Mouse (Mus musculus): Measurements from ENCODE around the gene Prkn.

- no peak for TF ChIP-seq CTCF (IDR thresholded peaks at IDR 0.05; ENCODE audit: low read depth, low read length)
- no peak for TF ChIP-seq POLR2A (IDR thresholded peaks at IDR 0.05; ENCODE audit: extremely low read depth, insufficient read depth, low read length)
Observed at GRCm38 (mm10) chr17:10854207-10854606, 14.0 kb downstream of the Prkn start.

Measured in liver, adult 2 months (tissue).